Mouse (Mus musculus): ENCODE data around the gene Enc1. TPM values are rescaled to one million over a fixed set of nuclear protein-coding genes. Genes with fewer than 3 reads are reported as not detected.

Enc1 gene
- polyA plus RNA-seq, 1 experiment from 2014 or later = 28.8 TPM

DNA sequence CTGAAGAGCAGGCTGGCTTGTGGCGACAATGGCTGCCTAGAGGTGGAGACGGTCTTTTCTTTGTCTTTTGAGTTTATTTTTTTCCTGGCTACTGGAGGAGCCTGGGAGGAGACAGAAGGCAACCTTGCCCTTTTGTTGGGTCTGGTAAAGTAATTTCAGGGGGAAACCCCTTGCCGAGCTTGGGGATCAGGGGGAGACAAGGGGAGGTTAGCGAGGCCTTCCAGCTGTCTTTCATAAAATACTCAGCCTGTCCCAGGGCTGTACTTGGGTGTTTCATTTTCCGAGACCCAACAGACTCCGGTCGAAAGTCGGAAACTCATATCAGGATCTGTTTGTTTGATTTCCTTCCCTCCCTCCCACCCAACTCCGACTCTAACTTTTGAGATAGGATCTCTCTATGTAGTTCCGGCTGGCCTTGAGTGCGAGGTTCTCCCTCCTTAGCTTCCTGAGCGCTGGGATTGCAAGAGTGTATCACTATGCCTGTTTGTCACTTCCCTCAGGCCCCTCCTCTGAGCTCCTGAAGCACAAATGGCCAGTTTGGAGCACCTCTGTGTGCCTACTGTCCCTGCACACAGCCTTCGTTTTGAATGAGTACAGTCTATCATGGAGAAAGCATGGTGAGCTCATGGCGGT, 56.6 kb downstream of the Enc1 start:
- H3K27ac ChIP-seq = no peak overlapping the region
- WGBS = 83% methylated on average over 14 of the region's 14 CpGs
- no peaks in the 10 kb centered on the region for H3K36me3 ChIP-seq
- H3K9me3 ChIP-seq (replicated peaks) = no peaks in the 10 kb centered on the region
- H3K4me2 ChIP-seq (replicated peaks) = no peak overlapping the region
- ATAC-seq (ENCODE audit: low FRiP score) = no peak
- H3K27me3 ChIP-seq = no peaks in the 10 kb centered on the region
- H3K4me3 ChIP-seq = no peak overlapping the region
- H3K9ac ChIP-seq = no peak overlapping the region
- peaks cover 15% of the 10 kb centered on the region for H3K4me1 ChIP-seq

DNA sequence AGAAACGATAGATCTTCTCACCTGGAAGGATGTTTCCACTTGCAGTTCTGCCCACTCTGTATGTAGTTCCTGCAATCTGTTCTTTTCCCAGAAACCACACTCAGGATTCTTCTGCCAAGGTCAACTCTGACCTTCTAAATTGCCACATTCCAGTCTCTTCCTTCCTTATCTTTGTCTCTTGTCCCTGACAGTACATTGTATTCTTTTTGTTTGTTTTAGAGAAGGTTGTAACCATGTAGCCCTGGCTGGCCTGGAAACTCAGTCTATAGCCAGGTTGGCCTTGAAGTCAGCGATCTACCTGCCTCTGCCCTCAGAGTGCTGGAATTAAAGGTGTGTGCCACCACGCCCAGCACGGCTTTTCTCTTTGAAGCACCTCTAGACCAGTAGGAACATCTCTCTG, 58.0 kb downstream of the Enc1 start:
- no peak for ATAC-seq (ENCODE audit: low FRiP score)
- 89% methylated on average over 4 of the region's 4 CpGs for WGBS
- Histone ChIP-seq H3K4me2 (replicated peaks) (no peak overlapping the region), H3K27ac (no peak overlapping the region), H3K36me3 (no peaks in the 10 kb centered on the region), H3K4me1 (peaks cover 8% of the 10 kb centered on the region), H3K9ac (no peak overlapping the region), H3K27me3 (no peaks in the 10 kb centered on the region), H3K4me3 (no peak overlapping the region), H3K9me3 (replicated peaks) (no peaks in the 10 kb centered on the region)

DNA sequence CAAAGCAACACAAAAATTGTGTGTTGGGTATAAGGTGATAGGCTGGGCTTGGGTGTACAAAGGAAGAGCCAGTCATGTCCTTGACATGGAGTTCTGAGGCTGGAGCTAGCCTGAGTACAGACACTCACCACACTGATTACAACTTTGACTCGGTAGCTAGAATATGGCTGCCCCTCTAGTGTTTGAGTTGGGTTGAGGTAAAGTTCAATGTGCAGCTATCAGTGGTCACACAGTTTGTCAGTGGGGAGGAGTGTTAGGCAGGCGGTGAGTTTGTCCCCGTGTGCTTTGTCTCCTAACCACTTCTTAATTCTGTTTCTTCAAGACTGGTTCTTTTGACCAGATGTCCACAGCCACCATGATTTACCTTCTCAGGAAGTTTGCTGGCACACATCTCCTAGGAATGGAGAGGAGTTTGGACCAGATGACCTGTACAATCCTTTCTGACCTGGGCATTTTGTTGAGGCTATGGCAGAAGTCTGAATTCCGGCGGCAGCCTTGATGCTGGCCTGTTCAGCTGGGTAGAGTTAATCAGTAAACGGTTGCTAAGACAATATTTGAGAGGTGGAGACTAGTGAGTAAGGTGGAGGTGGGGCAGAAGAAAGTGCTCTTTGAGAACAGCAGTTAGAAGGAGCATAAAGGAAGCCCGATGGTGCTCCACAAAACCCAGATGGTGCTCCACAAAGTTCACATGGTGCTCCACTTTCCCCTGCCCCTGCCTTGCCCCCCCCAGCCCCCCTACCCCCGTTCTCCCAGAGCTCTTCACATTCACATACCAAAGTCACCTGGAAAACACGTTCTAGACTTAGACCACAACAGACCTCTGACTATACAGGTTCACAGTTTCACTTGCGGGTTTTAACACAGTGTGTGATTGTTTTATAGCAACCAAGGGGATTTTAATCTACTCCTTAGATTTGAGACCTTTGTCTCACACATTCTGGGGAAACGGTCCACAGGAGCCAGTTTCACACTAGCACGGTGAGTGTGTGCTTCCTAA, 59.3 kb downstream of the Enc1 start:
- H3K36me3 ChIP-seq = no peaks in the 10 kb centered on the region
- H3K4me1 ChIP-seq = peaks cover 5% of the 10 kb centered on the region
- H3K9ac ChIP-seq = no peak overlapping the region
- no peaks in the 10 kb centered on the region for H3K9me3 ChIP-seq (replicated peaks)
- no peak overlapping the region for H3K4me3 ChIP-seq
- no peak for ATAC-seq (ENCODE audit: low FRiP score)
- WGBS = 76% methylated on average over 12 of the region's 12 CpGs
- H3K4me2 ChIP-seq (replicated peaks) = no peak overlapping the region
- no peak overlapping the region for H3K27ac ChIP-seq
- no peaks in the 10 kb centered on the region for H3K27me3 ChIP-seq

Other genes with a start within 250 kb of the Enc1 start
- gene 1700029F12Rik, start 206.7 kb upstream of the Enc1 start, polyA plus RNA-seq (2016; fragmentation: Nextera tagmentation; extraction: Ambion mirVana) = not detected in 2 replicates
- gene Fam169a, start 173.8 kb upstream of the Enc1 start, polyA plus RNA-seq (2016; fragmentation: Nextera tagmentation; extraction: Ambion mirVana) = 14.8 and 14.9 TPM in 2 replicates
- gene Gm6169, start 141.9 kb upstream of the Enc1 start, polyA plus RNA-seq (2016; fragmentation: Nextera tagmentation; extraction: Ambion mirVana) = 0.40 and 1.4 TPM in 2 replicates
- gene Gfm2, start 103.2 kb upstream of the Enc1 start, polyA plus RNA-seq (2016; fragmentation: Nextera tagmentation; extraction: Ambion mirVana) = 36.4 and 37.6 TPM in 2 replicates
- gene Nsa2, start 103.2 kb upstream of the Enc1 start, polyA plus RNA-seq (2016; fragmentation: Nextera tagmentation; extraction: Ambion mirVana) = 52.6 and 58.9 TPM in 2 replicates
- gene Hexb, start 42.7 kb upstream of the Enc1 start, polyA plus RNA-seq (2016; fragmentation: Nextera tagmentation; extraction: Ambion mirVana) = 25.8 and 29.3 TPM in 2 replicates

All from hindbrain, embryonic 12.5 days (tissue).